Mouse (Mus musculus) lung, postnatal 0 days (tissue): Measurements from ENCODE around the gene Caps2.
"Not testable (repeated sequence)": the region's sequence is repeated elsewhere in the genome, so short reads cannot be mapped to it uniquely, and the experiment has no call there.

ENCODE experiments used
- CTCF ChIP-seq: IDR thresholded peaks from 2 replicates; pipeline ENCODE4 v1.5.1; 2016; ENCODE audit warnings: antibody characterized with exemption, mild to moderate bottlenecking
- EP300 ChIP-seq: IDR thresholded peaks from 2 replicates; pipeline ENCODE4 v1.6.1; 2016; ENCODE audit warnings: antibody characterized with exemption, mild to moderate bottlenecking, control low read depth

- TF ChIP-seq CTCF, EP300: not testable (repeated sequence)
Measured at GRCm38 (mm10) chr10:112193919-112194318, 30.5 kb downstream of the Caps2 start.
